Mouse (Mus musculus): ENCODE data around the gene Kank2. TPM values are rescaled to one million over a fixed set of nuclear protein-coding genes. Genes with fewer than 3 reads are reported as not detected.

Kank2 gene
- polyA plus RNA-seq, 1 experiment from 2014 or later: 6.7 TPM

DNA sequence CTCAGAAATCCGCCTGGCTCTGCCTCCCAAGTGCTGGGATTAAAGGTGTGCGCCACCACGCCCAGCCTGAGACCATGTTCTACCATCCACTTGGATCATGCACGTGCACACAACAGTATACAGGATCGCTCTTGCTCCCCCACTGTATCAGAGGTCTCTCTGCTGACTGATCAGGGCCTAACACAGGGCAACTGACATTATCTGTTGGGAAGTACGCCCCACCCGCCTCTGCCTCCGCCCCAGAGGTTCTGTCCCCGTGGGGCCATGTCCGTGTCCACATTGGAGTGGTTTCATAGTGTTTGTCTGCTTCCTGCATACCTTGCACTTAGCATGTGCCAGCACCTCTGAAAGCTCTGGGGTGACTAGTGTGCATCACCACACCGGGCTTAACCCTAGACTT lies 57.0 kb downstream of the Kank2 start:
- WGBS: 79% methylated on average over 11 of the region's 11 CpGs
- H3K4me3 ChIP-seq (ENCODE audit: low read depth, low read length): no peak overlapping the region
- H3K4me2 ChIP-seq: no peak overlapping the region
- H3K4me1 ChIP-seq (replicated peaks; ENCODE audit: control insufficient read depth, insufficient read depth, low read length): peaks cover 7% of the 10 kb centered on the region; the same call in 1 of the 2 replicates
- H3K27ac ChIP-seq (ENCODE audit: low read depth, low read length): peak overlapping the region; percentile 39; the same call in 1 of the 2 replicates
- H3K9ac ChIP-seq (ENCODE audit: low read depth, low read length): no peak overlapping the region
- H3K36me3 ChIP-seq (ENCODE audit: control insufficient read depth, insufficient read depth, low read length): peaks cover 80% of the 10 kb centered on the region
- no peaks in the 10 kb centered on the region for H3K27me3 ChIP-seq (replicated peaks; ENCODE audit: control insufficient read depth, insufficient read depth, low read length)
- no peaks in the 10 kb centered on the region for H3K9me3 ChIP-seq (ENCODE audit: control insufficient read depth, low read length)
- peak; percentile 74 for ATAC-seq (replicated peaks; ENCODE audit: low FRiP score)
- no peak for DNase-seq (ENCODE audit: low spot score)

DNA sequence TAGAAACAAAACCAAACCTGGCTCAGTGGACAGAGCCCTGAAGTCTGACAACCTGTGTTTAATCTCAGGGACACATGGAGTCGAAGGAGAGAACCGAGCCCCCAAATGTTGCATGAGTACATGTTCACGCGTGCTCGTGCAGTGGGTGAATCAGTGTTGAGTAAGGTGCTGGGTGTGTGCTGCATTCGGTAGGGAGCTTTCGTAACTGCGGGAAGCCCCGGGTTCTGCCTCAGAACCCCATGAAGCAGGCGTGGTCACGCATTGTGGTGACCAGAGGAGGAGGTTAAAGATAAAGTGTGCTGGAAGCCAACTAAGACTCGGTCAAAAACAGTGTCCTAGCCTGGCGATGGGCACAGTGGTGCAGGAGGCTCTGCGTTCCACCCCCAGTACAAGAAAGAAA lies 58.1 kb downstream of the Kank2 start:
- DNase-seq (ENCODE audit: low spot score) (no peak), ATAC-seq (replicated peaks; ENCODE audit: low FRiP score) (no peak)
- Histone ChIP-seq H3K4me3 (ENCODE audit: low read depth, low read length) (no peak overlapping the region), H3K9me3 (ENCODE audit: control insufficient read depth, low read length) (no peaks in the 10 kb centered on the region), H3K27me3 (replicated peaks; ENCODE audit: control insufficient read depth, insufficient read depth, low read length) (no peaks in the 10 kb centered on the region), H3K36me3 (ENCODE audit: control insufficient read depth, insufficient read depth, low read length) (peaks cover 78% of the 10 kb centered on the region), H3K27ac (ENCODE audit: low read depth, low read length) (no peak overlapping the region), H3K9ac (ENCODE audit: low read depth, low read length) (no peak overlapping the region), H3K4me2 (no peak overlapping the region), H3K4me1 (replicated peaks; ENCODE audit: control insufficient read depth, insufficient read depth, low read length) (peaks cover 7% of the 10 kb centered on the region; the same call in 1 of the 2 replicates)
- WGBS: 87% methylated on average over 14 of the region's 14 CpGs

DNA sequence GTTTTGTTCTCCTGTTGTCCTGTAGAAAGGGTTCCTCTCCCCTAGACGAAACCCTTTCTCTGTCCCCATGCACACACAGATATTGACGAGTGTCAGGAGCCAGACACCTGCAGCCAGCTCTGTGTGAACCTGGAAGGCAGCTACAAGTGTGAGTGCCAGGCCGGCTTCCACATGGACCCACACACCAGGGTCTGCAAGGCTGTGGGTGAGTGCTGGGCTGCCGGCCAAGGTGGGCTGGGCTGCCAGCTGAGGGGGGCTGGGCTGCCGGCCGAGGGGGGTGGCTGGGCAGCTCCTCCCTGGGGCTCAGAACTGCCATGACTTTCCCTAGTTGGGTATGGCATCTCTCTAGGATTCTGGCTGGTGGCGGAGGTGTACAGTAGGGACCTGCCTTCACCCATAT lies 59.8 kb downstream of the Kank2 start:
- H3K36me3 ChIP-seq (ENCODE audit: control insufficient read depth, insufficient read depth, low read length): peaks cover 82% of the 10 kb centered on the region
- no peaks in the 10 kb centered on the region for H3K27me3 ChIP-seq (replicated peaks; ENCODE audit: control insufficient read depth, insufficient read depth, low read length)
- no peak for DNase-seq (ENCODE audit: low spot score)
- no peak for ATAC-seq (replicated peaks; ENCODE audit: low FRiP score)
- 92% methylated on average over 7 of the region's 7 CpGs for WGBS
- no peak overlapping the region for H3K4me2 ChIP-seq
- H3K9ac ChIP-seq (ENCODE audit: low read depth, low read length): no peak overlapping the region
- H3K4me1 ChIP-seq (replicated peaks; ENCODE audit: control insufficient read depth, insufficient read depth, low read length): peaks cover 7% of the 10 kb centered on the region; the same call in 1 of the 2 replicates
- no peak overlapping the region for H3K4me3 ChIP-seq (ENCODE audit: low read depth, low read length)
- H3K9me3 ChIP-seq (ENCODE audit: control insufficient read depth, low read length): no peaks in the 10 kb centered on the region
- H3K27ac ChIP-seq (ENCODE audit: low read depth, low read length): no peak overlapping the region

DNA sequence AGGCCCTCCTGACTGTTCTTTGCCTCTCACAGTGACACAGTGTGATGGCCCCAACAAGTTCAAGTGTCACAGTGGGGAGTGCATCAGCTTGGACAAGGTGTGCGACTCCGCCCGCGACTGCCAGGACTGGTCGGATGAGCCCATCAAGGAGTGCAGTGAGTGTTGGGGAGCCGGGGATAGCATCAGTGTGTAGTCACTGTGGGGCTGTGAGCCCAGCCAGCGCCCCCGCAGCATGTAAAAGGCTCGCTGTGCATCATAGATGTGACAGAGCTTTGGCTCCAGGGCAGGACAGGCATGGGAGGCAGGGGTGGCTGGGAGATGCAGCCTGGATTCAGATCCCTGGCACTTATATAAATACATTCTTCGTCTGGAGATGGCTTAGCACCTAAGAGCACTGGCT lies 61.4 kb downstream of the Kank2 start:
- WGBS: 92% methylated on average over 10 of the region's 10 CpGs

DNA sequence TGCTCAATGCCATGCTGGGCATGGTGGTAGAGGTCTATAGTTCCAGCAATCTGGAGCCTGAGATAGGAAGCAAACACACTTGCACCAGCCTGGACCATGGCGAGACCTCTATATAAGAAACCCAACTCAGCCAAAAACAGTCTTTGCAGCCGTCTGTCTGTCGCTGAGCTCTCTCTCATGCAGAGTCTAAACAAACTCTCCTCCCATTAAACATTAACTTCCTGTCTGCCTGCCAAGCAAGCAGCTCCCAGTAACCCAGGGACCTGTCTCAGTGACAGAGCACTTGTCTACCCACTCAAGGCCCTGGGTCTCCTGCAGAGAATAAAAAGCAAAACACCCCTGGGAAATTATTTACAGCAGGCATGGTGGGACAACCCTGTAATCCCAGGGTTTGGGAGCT lies 62.0 kb downstream of the Kank2 start:
- Histone ChIP-seq H3K4me2 (no peak overlapping the region), H3K4me1 (replicated peaks; ENCODE audit: control insufficient read depth, insufficient read depth, low read length) (peaks cover 5% of the 10 kb centered on the region; the same call in 1 of the 2 replicates), H3K27me3 (replicated peaks; ENCODE audit: control insufficient read depth, insufficient read depth, low read length) (no peaks in the 10 kb centered on the region), H3K27ac (ENCODE audit: low read depth, low read length) (no peak overlapping the region), H3K36me3 (ENCODE audit: control insufficient read depth, insufficient read depth, low read length) (peaks cover 91% of the 10 kb centered on the region), H3K9ac (ENCODE audit: low read depth, low read length) (no peak overlapping the region), H3K4me3 (ENCODE audit: low read depth, low read length) (no peak overlapping the region), H3K9me3 (ENCODE audit: control insufficient read depth, low read length) (no peaks in the 10 kb centered on the region)
- DNase-seq (ENCODE audit: low spot score): no peak
- ATAC-seq (replicated peaks; ENCODE audit: low FRiP score): no peak
- 75% methylated on average over 3 of the region's 3 CpGs for WGBS

More for the DNA sequence above, 61.4 kb downstream of the Kank2 start:
- H3K27ac ChIP-seq (ENCODE audit: low read depth, low read length): peak overlapping the region; percentile 39; the same call in 1 of the 2 replicates
- no peak overlapping the region for H3K4me3 ChIP-seq (ENCODE audit: low read depth, low read length)
- H3K4me2 ChIP-seq: no peak overlapping the region
- H3K27me3 ChIP-seq (replicated peaks; ENCODE audit: control insufficient read depth, insufficient read depth, low read length): no peaks in the 10 kb centered on the region
- H3K9me3 ChIP-seq (ENCODE audit: control insufficient read depth, low read length): no peaks in the 10 kb centered on the region
- H3K36me3 ChIP-seq (ENCODE audit: control insufficient read depth, insufficient read depth, low read length): peaks cover 91% of the 10 kb centered on the region
- peaks cover 7% of the 10 kb centered on the region; the same call in 1 of the 2 replicates for H3K4me1 ChIP-seq (replicated peaks; ENCODE audit: control insufficient read depth, insufficient read depth, low read length)
- ATAC-seq (replicated peaks; ENCODE audit: low FRiP score) (0 out of 2 replicates have a peak, but pooled peaks have one; percentile 7), DNase-seq (ENCODE audit: low spot score) (no peak)
- no peak overlapping the region for H3K9ac ChIP-seq (ENCODE audit: low read depth, low read length)

DNA sequence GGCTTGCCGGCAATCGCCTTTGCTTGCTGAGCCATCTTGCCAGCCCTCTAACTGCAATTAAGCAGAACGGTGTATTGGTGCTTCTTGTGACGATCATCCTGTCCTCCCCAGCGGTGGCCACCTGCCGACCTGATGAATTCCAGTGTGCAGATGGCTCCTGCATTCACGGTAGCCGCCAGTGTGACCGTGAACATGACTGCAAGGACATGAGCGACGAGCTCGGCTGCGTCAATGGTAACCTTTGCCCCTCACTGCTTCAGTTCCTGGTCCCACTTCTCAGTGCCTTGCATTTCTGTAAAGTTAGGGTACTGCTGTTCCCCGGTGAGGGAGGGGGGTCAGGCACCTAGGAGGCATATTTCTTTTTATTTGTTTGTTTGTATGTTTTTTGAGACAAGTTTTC lies 63.4 kb downstream of the Kank2 start:
- H3K4me1 ChIP-seq (replicated peaks; ENCODE audit: control insufficient read depth, insufficient read depth, low read length): 0 out of 2 replicates have a peak, but pooled peaks cover 2% of the 10 kb centered on the region
- H3K9me3 ChIP-seq (ENCODE audit: control insufficient read depth, low read length): no peaks in the 10 kb centered on the region
- no peak overlapping the region for H3K27ac ChIP-seq (ENCODE audit: low read depth, low read length)
- 89% methylated on average over 14 of the region's 14 CpGs for WGBS
- no peak overlapping the region for H3K4me3 ChIP-seq (ENCODE audit: low read depth, low read length)
- ATAC-seq (replicated peaks; ENCODE audit: low FRiP score) (no peak), DNase-seq (ENCODE audit: low spot score) (no peak)
- H3K4me2 ChIP-seq: no peak overlapping the region
- H3K36me3 ChIP-seq (ENCODE audit: control insufficient read depth, insufficient read depth, low read length): peaks cover 91% of the 10 kb centered on the region
- H3K9ac ChIP-seq (ENCODE audit: low read depth, low read length): no peak overlapping the region
- no peaks in the 10 kb centered on the region for H3K27me3 ChIP-seq (replicated peaks; ENCODE audit: control insufficient read depth, insufficient read depth, low read length)

DNA sequence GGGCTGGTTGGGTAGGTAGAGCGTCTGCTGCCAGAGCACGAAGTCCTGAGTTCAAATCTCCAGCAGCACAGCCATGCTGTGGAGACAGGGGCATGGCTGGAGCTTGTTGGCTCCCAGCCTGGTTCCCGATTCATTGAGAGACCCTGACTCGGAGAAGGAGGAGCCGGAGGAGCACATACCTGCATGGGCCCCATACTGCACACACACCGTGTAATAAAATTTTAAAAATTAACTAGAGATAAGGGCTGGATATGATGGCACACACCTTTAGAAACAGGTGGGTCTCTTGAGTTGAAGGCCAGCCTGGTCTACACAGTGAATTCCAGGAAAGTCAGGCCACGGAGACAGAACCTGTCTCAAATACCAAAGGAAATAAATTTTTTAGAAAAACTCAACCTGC lies 64.6 kb downstream of the Kank2 start:
- Histone ChIP-seq H3K27ac (ENCODE audit: low read depth, low read length) (no peak overlapping the region), H3K9ac (ENCODE audit: low read depth, low read length) (no peak overlapping the region), H3K4me2 (no peak overlapping the region), H3K4me1 (replicated peaks; ENCODE audit: control insufficient read depth, insufficient read depth, low read length) (peaks cover 7% of the 10 kb centered on the region), H3K27me3 (replicated peaks; ENCODE audit: control insufficient read depth, insufficient read depth, low read length) (no peaks in the 10 kb centered on the region), H3K36me3 (ENCODE audit: control insufficient read depth, insufficient read depth, low read length) (peaks cover 84% of the 10 kb centered on the region), H3K9me3 (ENCODE audit: control insufficient read depth, low read length) (no peaks in the 10 kb centered on the region), H3K4me3 (ENCODE audit: low read depth, low read length) (no peak overlapping the region)
- 95% methylated on average over 7 of the region's 7 CpGs for WGBS
- ATAC-seq (replicated peaks; ENCODE audit: low FRiP score): no peak
- DNase-seq (ENCODE audit: low spot score): no peak

DNA sequence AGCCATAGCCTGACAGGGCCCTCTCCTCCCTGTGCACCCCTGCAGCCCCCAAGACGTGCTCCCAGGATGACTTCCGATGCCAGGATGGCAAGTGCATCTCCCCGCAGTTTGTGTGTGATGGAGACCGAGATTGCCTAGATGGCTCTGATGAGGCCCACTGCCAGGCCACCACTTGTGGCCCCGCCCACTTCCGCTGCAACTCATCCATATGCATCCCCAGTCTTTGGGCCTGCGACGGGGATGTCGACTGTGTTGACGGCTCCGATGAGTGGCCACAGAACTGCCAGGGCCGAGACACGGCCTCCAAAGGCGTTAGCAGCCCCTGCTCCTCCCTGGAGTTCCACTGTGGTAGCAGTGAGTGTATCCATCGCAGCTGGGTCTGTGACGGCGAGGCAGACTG lies 65.1 kb downstream of the Kank2 start:
- Histone ChIP-seq H3K4me3 (ENCODE audit: low read depth, low read length) (no peak overlapping the region), H3K27me3 (replicated peaks; ENCODE audit: control insufficient read depth, insufficient read depth, low read length) (no peaks in the 10 kb centered on the region), H3K27ac (ENCODE audit: low read depth, low read length) (no peak overlapping the region), H3K36me3 (ENCODE audit: control insufficient read depth, insufficient read depth, low read length) (peaks cover 83% of the 10 kb centered on the region), H3K4me1 (replicated peaks; ENCODE audit: control insufficient read depth, insufficient read depth, low read length) (peaks cover 11% of the 10 kb centered on the region), H3K4me2 (no peak overlapping the region), H3K9ac (ENCODE audit: low read depth, low read length) (no peak overlapping the region), H3K9me3 (ENCODE audit: control insufficient read depth, low read length) (no peaks in the 10 kb centered on the region)
- ATAC-seq (replicated peaks; ENCODE audit: low FRiP score) (no peak), DNase-seq (ENCODE audit: low spot score) (no peak)
- 94% methylated on average over 17 of the region's 17 CpGs for WGBS

DNA sequence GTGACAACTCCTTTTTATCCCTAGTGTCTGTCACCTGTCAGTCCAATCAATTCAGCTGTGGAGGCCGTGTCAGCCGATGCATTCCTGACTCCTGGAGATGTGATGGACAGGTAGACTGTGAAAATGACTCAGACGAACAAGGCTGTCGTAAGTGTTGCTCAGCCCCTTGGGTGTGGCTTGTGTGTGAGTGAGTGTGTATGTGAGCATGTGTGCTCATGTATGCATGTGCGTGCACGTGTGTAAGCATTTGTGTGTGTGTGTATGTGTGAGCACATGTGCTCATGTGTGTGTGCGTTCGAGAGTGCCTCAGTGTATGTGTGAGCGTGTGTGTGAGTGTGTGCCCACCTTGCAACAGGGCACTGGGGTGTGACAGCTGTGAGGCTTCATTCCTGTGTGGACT lies 66.3 kb downstream of the Kank2 start:
- H3K9me3 ChIP-seq (ENCODE audit: control insufficient read depth, low read length): no peaks in the 10 kb centered on the region
- no peak for DNase-seq (ENCODE audit: low spot score)
- no peak for ATAC-seq (replicated peaks; ENCODE audit: low FRiP score)
- no peak overlapping the region for H3K9ac ChIP-seq (ENCODE audit: low read depth, low read length)
- H3K4me1 ChIP-seq (replicated peaks; ENCODE audit: control insufficient read depth, insufficient read depth, low read length): peaks cover 14% of the 10 kb centered on the region
- H3K27ac ChIP-seq (ENCODE audit: low read depth, low read length): no peak overlapping the region
- WGBS: 93% methylated on average over 9 of the region's 9 CpGs
- peaks cover 71% of the 10 kb centered on the region for H3K36me3 ChIP-seq (ENCODE audit: control insufficient read depth, insufficient read depth, low read length)
- H3K4me2 ChIP-seq: no peak overlapping the region
- H3K4me3 ChIP-seq (ENCODE audit: low read depth, low read length): no peak overlapping the region
- no peaks in the 10 kb centered on the region for H3K27me3 ChIP-seq (replicated peaks; ENCODE audit: control insufficient read depth, insufficient read depth, low read length)

Measured in liver, embryonic 11.5 days (tissue).